Mouse (Mus musculus): ENCODE data around the gene Sufu. TPM values are rescaled to one million over a fixed set of nuclear protein-coding genes. Genes with fewer than 3 reads are reported as not detected.
A peak's percentile ranks its signal among the peaks of the same experiment; 100 is the strongest.

The Sufu gene
- total and polyA plus RNA-seq, 3 experiments, result 11.4 to 42.5 TPM; not detected in 1

DNA sequence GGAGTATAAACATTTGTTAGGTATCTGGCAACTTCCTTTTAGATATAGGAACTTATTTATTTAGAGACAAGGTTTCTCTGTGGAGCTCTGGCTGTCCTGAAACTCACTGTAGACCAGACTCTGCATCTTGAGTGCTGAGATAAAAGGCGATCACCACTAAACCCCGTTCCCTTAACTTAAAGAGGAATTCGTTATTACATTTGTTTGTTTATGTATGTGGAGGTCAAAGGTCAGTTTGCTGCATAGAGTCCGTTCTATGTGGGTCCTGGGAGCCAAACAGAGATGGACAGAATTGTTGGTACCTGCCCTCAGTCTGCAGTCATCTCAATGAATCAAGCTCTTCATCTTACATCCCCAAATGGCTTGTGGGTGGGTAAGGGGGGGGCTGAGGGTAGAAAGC lies 20.8 kb upstream of the Sufu start:
- Histone ChIP-seq H3K4me3 (ENCODE audit: control insufficient read depth in 1 of 2, insufficient read depth in 1 of 2, low read depth in 2 of 2, low read length in 2 of 2) (no peak overlapping the region), H3K79me2 (ENCODE audit: control insufficient read depth, insufficient read depth, low read length, poor library complexity) (no peaks in the 10 kb centered on the region), H3K4me1 (ENCODE audit: control insufficient read depth in 1 of 2, insufficient read depth in 2 of 2, low read length in 2 of 2) (no peaks in the 10 kb centered on the region), H3K9ac (ENCODE audit: control insufficient read depth, low read depth, low read length, poor library complexity, severe bottlenecking) (no peak overlapping the region), H3K9me3 (replicated peaks; ENCODE audit: insufficient read depth, low read length) (no peaks in the 10 kb centered on the region), H3K36me3 (ENCODE audit: control insufficient read depth in 1 of 2, insufficient read depth in 2 of 2, low read length in 2 of 2) (peaks cover 0 to 19% of the 10 kb centered on the region in 2 experiments; a peak in 2 of 4 replicates), H3K27me3 (ENCODE audit: control insufficient read depth in 1 of 2, insufficient read depth in 2 of 2, low read length in 2 of 2) (no peaks in the 10 kb centered on the region), H3K27ac (ENCODE audit: control insufficient read depth, low read depth, low read length) (no peak overlapping the region)
- TF ChIP-seq POLR2AphosphoS2 (IDR thresholded peaks at IDR 0.05; ENCODE audit: low read length) (peak; percentile 80; the same call in 1 of the 2 replicates), TBP (IDR thresholded peaks at IDR 0.05; ENCODE audit: low read depth, low read length) (no peak), KAT2A (conservative IDR thresholded peaks at IDR 0.05; ENCODE audit: low read depth, low read length) (no peak), POLR2A (IDR thresholded peaks at IDR 0.05; ENCODE audit: control insufficient read depth in 1 of 2, insufficient read depth in 1 of 2, low read depth in 1 of 2, low read length in 2 of 2, poor library complexity in 1 of 2) (peak in 1 of 2 experiments; percentile 20; a peak in 1 of 4 replicates), GATA1 (IDR thresholded peaks at IDR 0.05; ENCODE audit: low read depth, low read length) (no peak)
- DNase-seq (ENCODE audit: low read depth, low spot score), result no peak

GRCm38 (mm10) chr19:46382275-46382674 lies 14.4 kb upstream of the Sufu start:
- no peak overlapping the region for H3K4me3 ChIP-seq (ENCODE audit: control insufficient read depth in 1 of 2, insufficient read depth in 1 of 2, low read depth in 2 of 2, low read length in 2 of 2)
- no peaks in the 10 kb centered on the region for H3K9me3 ChIP-seq (replicated peaks; ENCODE audit: insufficient read depth, low read length)
- H3K36me3 ChIP-seq (ENCODE audit: control insufficient read depth in 1 of 2, insufficient read depth in 2 of 2, low read length in 2 of 2), result peaks cover 0 to 56% of the 10 kb centered on the region in 2 experiments; a peak in 2 of 4 replicates
- no peaks in the 10 kb centered on the region for H3K4me1 ChIP-seq (ENCODE audit: control insufficient read depth in 1 of 2, insufficient read depth in 2 of 2, low read length in 2 of 2)
- DNase-seq (ENCODE audit: low read depth, low spot score), result no peak
- no peak for TF ChIP-seq MAFK (IDR thresholded peaks at IDR 0.05; ENCODE audit: borderline replicate concordance, low read depth, low read length)
- TF ChIP-seq MYB (IDR thresholded peaks at IDR 0.05; ENCODE audit: low read depth, low read length), result no peak
- no peak for TF ChIP-seq POLR2AphosphoS2 (IDR thresholded peaks at IDR 0.05; ENCODE audit: low read length)
- no peak for TF ChIP-seq TBP (IDR thresholded peaks at IDR 0.05; ENCODE audit: low read depth, low read length)
- no peak for TF ChIP-seq CTCF (IDR thresholded peaks at IDR 0.05 in 2 of 3, conservative IDR thresholded peaks at IDR 0.05 in 1 of 3; ENCODE audit: control insufficient read depth in 1 of 3, insufficient read depth in 1 of 3, low read depth in 2 of 3, low read length in 3 of 3, poor library complexity in 1 of 3, severe bottlenecking in 1 of 3)
- H3K9ac ChIP-seq (ENCODE audit: control insufficient read depth, low read depth, low read length, poor library complexity, severe bottlenecking), result no peak overlapping the region
- no peak overlapping the region for H3K27ac ChIP-seq (ENCODE audit: control insufficient read depth, low read depth, low read length)
- no peaks in the 10 kb centered on the region; the same call in 1 of the 2 replicates for H3K79me2 ChIP-seq (ENCODE audit: control insufficient read depth, insufficient read depth, low read length, poor library complexity)
- no peaks in the 10 kb centered on the region for H3K27me3 ChIP-seq (ENCODE audit: control insufficient read depth in 1 of 2, insufficient read depth in 2 of 2, low read length in 2 of 2)

GRCm38 (mm10) chr19:46389872-46390271 lies 6.8 kb upstream of the Sufu start:
- Histone ChIP-seq H3K4me3 (ENCODE audit: control insufficient read depth in 1 of 2, insufficient read depth in 1 of 2, low read depth in 2 of 2, low read length in 2 of 2) (no peak overlapping the region), H3K27me3 (ENCODE audit: control insufficient read depth in 1 of 2, insufficient read depth in 2 of 2, low read length in 2 of 2) (no peaks in the 10 kb centered on the region), H3K9me3 (replicated peaks; ENCODE audit: insufficient read depth, low read length) (no peaks in the 10 kb centered on the region), H3K27ac (ENCODE audit: control insufficient read depth, low read depth, low read length) (no peak overlapping the region), H3K79me2 (ENCODE audit: control insufficient read depth, insufficient read depth, low read length, poor library complexity) (peaks cover 60% of the 10 kb centered on the region), H3K9ac (ENCODE audit: control insufficient read depth, low read depth, low read length, poor library complexity, severe bottlenecking) (no peak overlapping the region), H3K36me3 (ENCODE audit: control insufficient read depth in 1 of 2, insufficient read depth in 2 of 2, low read length in 2 of 2) (peaks cover 7 to 21% of the 10 kb centered on the region in 2 experiments), H3K4me1 (ENCODE audit: control insufficient read depth in 1 of 2, insufficient read depth in 2 of 2, low read length in 2 of 2) (peaks cover 0 to 9% of the 10 kb centered on the region in 2 experiments; a peak in 2 of 4 replicates)
- TF ChIP-seq UBTF (IDR thresholded peaks at IDR 0.05; ENCODE audit: borderline replicate concordance, insufficient read depth, low read depth, low read length) (no peak), SMC3 (IDR thresholded peaks at IDR 0.05; ENCODE audit: low read depth, low read length) (peak; percentile 55), SIN3A (IDR thresholded peaks at IDR 0.05; ENCODE audit: low read length) (0 out of 2 replicates have a peak, but pooled peaks have one; percentile 24), MYB (IDR thresholded peaks at IDR 0.05; ENCODE audit: low read depth, low read length) (no peak), ZC3H11A (IDR thresholded peaks at IDR 0.05; ENCODE audit: low read depth, low read length) (peak; percentile 38; the same call in 1 of the 2 replicates), GATA1 (IDR thresholded peaks at IDR 0.05; ENCODE audit: low read depth, low read length) (no peak), NELFE (IDR thresholded peaks at IDR 0.05; ENCODE audit: low read depth, low read length) (no peak), CHD2 (IDR thresholded peaks at IDR 0.05; ENCODE audit: low read length) (no peak), ETS1 (IDR thresholded peaks at IDR 0.05; ENCODE audit: low read depth, low read length) (no peak), TAL1 (IDR thresholded peaks at IDR 0.05; ENCODE audit: low read length) (no peak), CTCF (IDR thresholded peaks at IDR 0.05 in 2 of 3, conservative IDR thresholded peaks at IDR 0.05 in 1 of 3; ENCODE audit: control insufficient read depth in 1 of 3, insufficient read depth in 1 of 3, low read depth in 2 of 3, low read length in 3 of 3, poor library complexity in 1 of 3, severe bottlenecking in 1 of 3) (peak; percentile 38 to 80 (median 67); a peak in 5 of 6 replicates), ZNF384 (IDR thresholded peaks at IDR 0.05; ENCODE audit: low read depth, low read length) (no peak), TBP (IDR thresholded peaks at IDR 0.05; ENCODE audit: low read depth, low read length) (no peak), POLR2AphosphoS2 (IDR thresholded peaks at IDR 0.05; ENCODE audit: low read length) (no peak), KAT2A (conservative IDR thresholded peaks at IDR 0.05; ENCODE audit: low read depth, low read length) (no peak), POLR2A (IDR thresholded peaks at IDR 0.05; ENCODE audit: control insufficient read depth in 1 of 2, insufficient read depth in 1 of 2, low read depth in 1 of 2, low read length in 2 of 2, poor library complexity in 1 of 2) (no peak), MYC (IDR thresholded peaks at IDR 0.05; ENCODE audit: low read depth, low read length) (no peak), RAD21 (IDR thresholded peaks at IDR 0.05; ENCODE audit: low read depth, low read length) (peak; percentile 54), MAZ (IDR thresholded peaks at IDR 0.05; ENCODE audit: low read depth, low read length) (no peak), TCF12 (IDR thresholded peaks at IDR 0.05; ENCODE audit: low read depth, low read length) (no peak), GABPA (IDR thresholded peaks at IDR 0.05; ENCODE audit: low read depth, low read length) (no peak), ZKSCAN1 (IDR thresholded peaks at IDR 0.05; ENCODE audit: low read depth, low read length) (no peak)
- DNase-seq (ENCODE audit: low read depth, low spot score), result peak; percentile 54
